ENCODE assay signal across 16 mouse cellular contexts in genomic region chr2:20719105-20719504, GRCm38 (mm10).
A peak's percentile ranks its signal among the peaks of the same experiment; 100 is the strongest.
DNase-seq lines count a peak whose midpoint lies in the region; ATAC-seq and TF ChIP-seq lines count a peak whose summit lies in the region.
"Had no signal": no experiment of that assay in that cellular context is flagged by ENCODE, and none has a peak within 500 bp of the region (broad histone marks: within the 10 kb centered on the region; RNA-seq: fewer than 3 reads in every experiment).

No protein-coding gene starts in this region.

- H3K4me2 ChIP-seq in heart, embryonic 16.5 days (ENCODE audit: low read depth, low read length) = peak overlapping the region; percentile 2
- H3K4me2 ChIP-seq: limb, embryonic 15.5 days had no signal

- H3K4me3 ChIP-seq in heart, embryonic 16.5 days (ENCODE audit: low read length) = no peak overlapping the region
- H3K4me3 ChIP-seq in left cerebral cortex, adult 2 months = no peak overlapping the region
- H3K4me3 ChIP-seq: limb, embryonic 15.5 days had no signal

- H3K9me3 ChIP-seq in heart, embryonic 16.5 days (replicated peaks; ENCODE audit: control insufficient read depth, low read length) = no peaks in the 10 kb centered on the region
- H3K9me3 ChIP-seq: limb, embryonic 15.5 days had no signal

- H3K36me3 ChIP-seq in heart, embryonic 16.5 days (ENCODE audit: control insufficient read depth, insufficient read depth) = no peaks in the 10 kb centered on the region
- H3K36me3 ChIP-seq: limb, embryonic 15.5 days had no signal

- 42% methylated on average over 4 of the region's 4 CpGs for WGBS in heart, embryonic 16.5 days

- no peak overlapping the region for H3K9ac ChIP-seq in heart, embryonic 16.5 days (ENCODE audit: low read length)
- H3K9ac ChIP-seq: limb, embryonic 15.5 days had no signal

- DNase-seq in gastrocnemius, adult 18-20 months (ENCODE audit: low spot score) = peak; percentile 49
- no peak for DNase-seq in gastrocnemius, postnatal 10 days
- DNase-seq in heart, postnatal 4 days = no peak
- DNase-seq in left cerebral cortex, adult 2 months (ENCODE audit: extremely low spot score in 1 of 2, low spot score in 2 of 2) = no peak
- DNase-seq in left cerebral cortex, adult 11 months (ENCODE audit: low spot score) = no peak
- DNase-seq in left cerebral cortex, postnatal 25 days (ENCODE audit: low spot score in 2 of 2) = peak; percentile 31 to 75
- no peak for DNase-seq in neural tube, embryonic 10.5 days (ENCODE audit: extremely low spot score, low spot score)
- DNase-seq: cerebellum, adult 9-11 months; kidney, adult 2 months; lung, postnatal 14 days; thymus, postnatal 14 days had no signal

- H3K27ac ChIP-seq in heart, embryonic 16.5 days (ENCODE audit: low read length) = peak overlapping the region; percentile 70
- H3K27ac ChIP-seq in left cerebral cortex, adult 2 months = peak overlapping the region; percentile 28; the same call in 1 of the 2 replicates
- H3K27ac ChIP-seq: limb, embryonic 15.5 days had no signal

- TF ChIP-seq CTCF in left cerebral cortex, adult 2 months (IDR thresholded peaks at IDR 0.05) = no peak

- peaks cover 17% of the 10 kb centered on the region; the same call in 1 of the 2 replicates for H3K4me1 ChIP-seq in heart, embryonic 16.5 days (ENCODE audit: control insufficient read depth, insufficient read depth, low read length)

- H3K27me3 ChIP-seq in heart, embryonic 16.5 days (ENCODE audit: control insufficient read depth, insufficient read depth, low read length) = no peaks in the 10 kb centered on the region
- H3K27me3 ChIP-seq: CH12.LX; limb, embryonic 15.5 days had no signal

- peak; percentile 61 for ATAC-seq in heart, embryonic 16.5 days (replicated peaks; ENCODE audit: extremely low read depth, insufficient read depth, low FRiP score)
- ATAC-seq: hindbrain, embryonic 16.5 days; midbrain, embryonic 16.5 days had no signal

- intact Hi-C loops in left cerebral cortex, adult 2 months (cut with DNase I) = no loop called here
- intact Hi-C loops in left cerebral cortex, postnatal 25 days (cut with DNase I) = no loop called here

Comparison
In these comparisons a context has a peak if more than half of its experiments do, and no peak if none do; other contexts are left out.
1. DNase-seq: peak in gastrocnemius, adult 18-20 months (single experiment) and left cerebral cortex, postnatal 25 days (2 of 2); none in gastrocnemius, postnatal 10 days (single experiment), heart, postnatal 4 days (single experiment), left cerebral cortex, adult 2 months (0 of 2), left cerebral cortex, adult 11 months (single experiment) and neural tube, embryonic 10.5 days (single experiment).